Mouse (Mus musculus) stomach, embryonic 15.5 days (tissue): Measurements from ENCODE around the gene Lcn8. TPM values are rescaled to one million over a fixed set of nuclear protein-coding genes. Genes with fewer than 3 reads are reported as not detected.

ENCODE experiments used
- ATAC-seq: fragments of 200-750 bp; cut with Nextera tagmentation; 2 replicates; pipeline ENCODE4 v1.8.0; 2017; ENCODE audit warnings: low read depth, moderate number of reproducible peaks, moderate TSS enrichment; ENCODE audit not compliant: insufficient read depth, low FRiP score
- H3K27ac ChIP-seq: fragments of 300-500 bp; sonication (generic); 2 replicates; pipeline ENCODE4 v1.5.1; 2015; ENCODE audit warnings: mild to moderate bottlenecking, inconsistent platforms
- H3K27me3 ChIP-seq: fragments of 300-500 bp; sonication (generic); replicated peaks from 2 replicates; pipeline ENCODE4 v1.6.1; 2015; ENCODE audit warnings: inconsistent platforms
- H3K36me3 ChIP-seq: fragments of 300-500 bp; sonication (generic); 2 replicates; pipeline ENCODE4 v1.6.1; 2015; ENCODE audit warnings: inconsistent platforms
- H3K4me1 ChIP-seq: fragments of 300-500 bp; sonication (generic); 2 replicates; pipeline ENCODE4 v1.6.1; 2015; ENCODE audit warnings: inconsistent platforms
- H3K4me2 ChIP-seq: fragments of 300-500 bp; sonication (generic); 2 replicates; pipeline ENCODE4 v1.6.1; 2015; ENCODE audit warnings: mild to moderate bottlenecking, inconsistent platforms
- H3K4me3 ChIP-seq: fragments of 300-500 bp; sonication (generic); replicated peaks from 2 replicates; pipeline ENCODE4 v1.5.1; 2015; ENCODE audit warnings: inconsistent platforms
- H3K9ac ChIP-seq: fragments of 300-500 bp; sonication (generic); 2 replicates; pipeline ENCODE4 v1.6.1; 2015; ENCODE audit warnings: inconsistent platforms
- H3K9me3 ChIP-seq: fragments of 300-500 bp; sonication (generic); 2 replicates; pipeline ENCODE4 v1.6.1; 2016; ENCODE audit warnings: inconsistent platforms
- WGBS: fragments of 180-500 bp; shearing (Covaris S2); methylation state at CpG from one replicate; pipeline ENCODE4 v1.1.7; 2015; 5-methylcytosine and 5-hydroxymethylcytosine counted together
- polyA plus RNA-seq: library from polyadenylated mRNA; unstranded; fragments of >200 nt; fragmentation: Nextera tagmentation; extraction: Ambion mirVana; gene quantifications from 2 replicates; pipeline ENCODE4 v1.2.1, GENCODE M21; 2015

Gene Lcn8
- not detected in 2 replicates for polyA plus RNA-seq

- H3K27me3 ChIP-seq = no peaks in the 10 kb centered on the region
- ATAC-seq = no peak
- H3K9ac ChIP-seq = no peak within 1 kb of the TSS
- no peak within 1 kb of the TSS for H3K4me3 ChIP-seq
- H3K9me3 ChIP-seq = no peaks in the 10 kb centered on the region
- H3K4me1 ChIP-seq = no peaks in the 10 kb centered on the region
- WGBS = 60% methylated on average over 2 of the region's 2 CpGs
- no peak within 1 kb of the TSS for H3K27ac ChIP-seq
- H3K4me2 ChIP-seq = no peak within 1 kb of the TSS
- no peaks in the 10 kb centered on the region for H3K36me3 ChIP-seq
Observed at GRCm38 (mm10) chr2:25652902-25653301, at the start of gene Lcn8. TSS of gene Lcn8 (plus strand) at chr2:25653120.

- WGBS = under 1% methylated on average over 80 of the region's 80 CpGs
- Histone ChIP-seq H3K4me3 (peak within 1 kb of the TSS; percentile 100), H3K9ac (peak within 1 kb of the TSS; percentile 99), H3K4me2 (peak within 1 kb of the TSS; percentile 66), H3K27me3 (no peaks in the 10 kb centered on the region), H3K4me1 (peaks cover 15% of the 10 kb centered on the region), H3K9me3 (no peaks in the 10 kb centered on the region), H3K27ac (peak within 1 kb of the TSS; percentile 95), H3K36me3 (no peaks in the 10 kb centered on the region)
- ATAC-seq = peak; percentile 90
Observed at GRCm38 (mm10) chr2:25607761-25608622, 44.9 kb upstream of the Lcn8 start, which contains the start of gene Rabl6. TSS of gene Rabl6 (minus strand) at chr2:25608521.

- Histone ChIP-seq H3K4me2 (peak overlapping the region; percentile 66), H3K36me3 (no peaks in the 10 kb centered on the region), H3K9me3 (no peaks in the 10 kb centered on the region), H3K4me3 (peak overlapping the region; percentile 100), H3K9ac (no peak overlapping the region), H3K4me1 (peaks cover 15% of the 10 kb centered on the region), H3K27me3 (no peaks in the 10 kb centered on the region), H3K27ac (peak overlapping the region; percentile 95; the same call in 1 of the 2 replicates)
- 53% methylated on average over 10 of the region's 10 CpGs for WGBS
- ATAC-seq = no peak
Observed at GRCm38 (mm10) chr2:25608671-25609070, 44.2 kb upstream of the Lcn8 start.

- H3K27ac ChIP-seq = no peak overlapping the region
- H3K9me3 ChIP-seq = no peaks in the 10 kb centered on the region
- H3K4me3 ChIP-seq = peak overlapping the region; percentile 19; the same call in 1 of the 2 replicates
- ATAC-seq = no peak
- H3K4me2 ChIP-seq = peak overlapping the region; percentile 46
- H3K36me3 ChIP-seq = no peaks in the 10 kb centered on the region
- peaks cover 31% of the 10 kb centered on the region for H3K27me3 ChIP-seq
- peaks cover 10% of the 10 kb centered on the region; the same call in 1 of the 2 replicates for H3K4me1 ChIP-seq
- WGBS = 14% methylated on average over 22 of the region's 22 CpGs
- no peak overlapping the region for H3K9ac ChIP-seq
Observed at GRCm38 (mm10) chr2:25616398-25616797, 36.5 kb upstream of the Lcn8 start.

GRCm38 (mm10) chr2:25617578-25617977 lies 35.3 kb upstream of the Lcn8 start, which contains the start of gene Ccdc183:
TSS of gene Ccdc183 (minus strand) at chr2:25617678.
- Histone ChIP-seq H3K27ac (no peak within 1 kb of the TSS), H3K4me1 (peaks cover 12% of the 10 kb centered on the region; the same call in 1 of the 2 replicates), H3K27me3 (peaks cover 31% of the 10 kb centered on the region), H3K9ac (no peak within 1 kb of the TSS), H3K9me3 (no peaks in the 10 kb centered on the region), H3K36me3 (no peaks in the 10 kb centered on the region), H3K4me3 (no peak within 1 kb of the TSS), H3K4me2 (peak within 1 kb of the TSS; percentile 46; the same call in 1 of the 2 replicates)
- ATAC-seq = no peak
- WGBS = 81% methylated on average over 3 of the region's 3 CpGs

- no peak for ATAC-seq
- H3K27me3 ChIP-seq = peaks cover 27% of the 10 kb centered on the region
- H3K4me1 ChIP-seq = peaks cover 12% of the 10 kb centered on the region; the same call in 1 of the 2 replicates
- no peak overlapping the region for H3K4me3 ChIP-seq
- H3K27ac ChIP-seq = no peak overlapping the region
- H3K9ac ChIP-seq = no peak overlapping the region
- no peak overlapping the region for H3K4me2 ChIP-seq
- 72% methylated on average over 6 of the region's 6 CpGs for WGBS
- H3K36me3 ChIP-seq = no peaks in the 10 kb centered on the region
- no peaks in the 10 kb centered on the region for H3K9me3 ChIP-seq
Observed at GRCm38 (mm10) chr2:25620386-25620785, 32.5 kb upstream of the Lcn8 start.

GRCm38 (mm10) chr2:25620852-25621228 lies 32.1 kb upstream of the Lcn8 start:
- 76% methylated on average over 4 of the region's 4 CpGs for WGBS

GRCm38 (mm10) chr2:25621229-25622200 lies 31.4 kb upstream of the Lcn8 start, which contains the start of gene Tmem141:
TSS of gene Tmem141 (minus strand) at chr2:25622005.
- H3K27ac ChIP-seq = peak within 1 kb of the TSS; percentile 57; the same call in 1 of the 2 replicates

More at GRCm38 (mm10) chr2:25620852-25621228, 32.1 kb upstream of the Lcn8 start:
- Histone ChIP-seq H3K27me3 (peaks cover 23% of the 10 kb centered on the region), H3K27ac (no peak overlapping the region), H3K4me2 (peak overlapping the region; percentile 87), H3K4me1 (peaks cover 10% of the 10 kb centered on the region; the same call in 1 of the 2 replicates), H3K9me3 (no peaks in the 10 kb centered on the region), H3K4me3 (no peak overlapping the region), H3K9ac (no peak overlapping the region), H3K36me3 (no peaks in the 10 kb centered on the region)
- no peak for ATAC-seq

GRCm38 (mm10) chr2:25625986-25626385 lies 26.9 kb upstream of the Lcn8 start:
- H3K9ac ChIP-seq = no peak overlapping the region
- H3K27me3 ChIP-seq = no peaks in the 10 kb centered on the region
- H3K4me2 ChIP-seq = no peak overlapping the region
- ATAC-seq = no peak
- H3K36me3 ChIP-seq = no peaks in the 10 kb centered on the region
- H3K27ac ChIP-seq = no peak overlapping the region
- H3K9me3 ChIP-seq = no peaks in the 10 kb centered on the region
- 0 out of 2 replicates have a peak, but pooled peaks cover 2% of the 10 kb centered on the region for H3K4me1 ChIP-seq
- no peak overlapping the region for H3K4me3 ChIP-seq
- whole genome bisulfite sequencing = 34% methylated on average over 5 of the region's 5 CpGs

More at GRCm38 (mm10) chr2:25621229-25622200, 31.4 kb upstream of the Lcn8 start, which contains the start of gene Tmem141:
- Histone ChIP-seq H3K9me3 (no peaks in the 10 kb centered on the region), H3K4me1 (peaks cover 3% of the 10 kb centered on the region; the same call in 1 of the 2 replicates), H3K27me3 (peaks cover 16% of the 10 kb centered on the region), H3K4me3 (peak within 1 kb of the TSS; percentile 54), H3K36me3 (no peaks in the 10 kb centered on the region), H3K4me2 (peak within 1 kb of the TSS; percentile 87), H3K9ac (peak within 1 kb of the TSS; percentile 68)
- peak; percentile 95 for ATAC-seq
- 6% methylated on average over 34 of the region's 34 CpGs for WGBS

- Histone ChIP-seq H3K9me3 (no peaks in the 10 kb centered on the region), H3K4me3 (no peak within 1 kb of the TSS), H3K4me1 (no peaks in the 10 kb centered on the region), H3K4me2 (no peak within 1 kb of the TSS), H3K27me3 (no peaks in the 10 kb centered on the region), H3K36me3 (no peaks in the 10 kb centered on the region), H3K27ac (no peak within 1 kb of the TSS), H3K9ac (no peak within 1 kb of the TSS)
- WGBS = 73% methylated on average over 6 of the region's 6 CpGs
- ATAC-seq = no peak
Observed at GRCm38 (mm10) chr2:25627811-25628210, 25.1 kb upstream of the Lcn8 start, which contains the start of gene Fcna. TSS of gene Fcna (minus strand) at chr2:25628030.

GRCm38 (mm10) chr2:25628738-25629137 lies 24.2 kb upstream of the Lcn8 start:
- H3K27ac ChIP-seq = no peak overlapping the region
- no peaks in the 10 kb centered on the region for H3K4me1 ChIP-seq
- H3K9ac ChIP-seq = no peak overlapping the region
- no peaks in the 10 kb centered on the region for H3K9me3 ChIP-seq
- no peaks in the 10 kb centered on the region for H3K36me3 ChIP-seq
- ATAC-seq = no peak
- WGBS = 42% methylated on average over 4 of the region's 4 CpGs
- H3K4me3 ChIP-seq = no peak overlapping the region
- no peak overlapping the region for H3K4me2 ChIP-seq
- no peaks in the 10 kb centered on the region for H3K27me3 ChIP-seq
